Mouse (Mus musculus): ENCODE results near the gene Cyp11a1. TPM values are rescaled to one million over a fixed set of nuclear protein-coding genes. Genes with fewer than 3 reads are reported as not detected.

Gene Cyp11a1
- polyA plus RNA-seq, 1 experiment from 2014 or later, result 7.8 TPM

- H3K27ac ChIP-seq (ENCODE audit: low read depth, low read length), result no peak overlapping the region
- H3K27me3 ChIP-seq (replicated peaks; ENCODE audit: control insufficient read depth, insufficient read depth, low read length), result no peaks in the 10 kb centered on the region; the same call in 1 of the 2 replicates
- no peak for TF ChIP-seq CTCF (IDR thresholded peaks at IDR 0.05; ENCODE audit: low read depth)
- H3K9ac ChIP-seq (ENCODE audit: low read depth, low read length), result no peak overlapping the region
- no peak overlapping the region for H3K4me3 ChIP-seq (ENCODE audit: low read depth, low read length)
- ATAC-seq, result no peak
- no peaks in the 10 kb centered on the region for H3K4me1 ChIP-seq (replicated peaks; ENCODE audit: control insufficient read depth, insufficient read depth, low read length)
- 74% methylated on average over 2 of the region's 2 CpGs for WGBS
- no peak overlapping the region for H3K4me2 ChIP-seq (replicated peaks; ENCODE audit: low read depth)
- H3K9me3 ChIP-seq (ENCODE audit: control insufficient read depth), result no peaks in the 10 kb centered on the region
- no peaks in the 10 kb centered on the region for H3K36me3 ChIP-seq (ENCODE audit: control insufficient read depth, insufficient read depth)
Observed at GRCm38 (mm10) chr9:58035519-58035918, 29.3 kb downstream of the Cyp11a1 start.

- TF ChIP-seq CTCF (IDR thresholded peaks at IDR 0.05; ENCODE audit: low read depth), result no peak
- WGBS, result 57% methylated on average over 7 of the region's 7 CpGs
- H3K4me3 ChIP-seq (ENCODE audit: low read depth, low read length), result no peak overlapping the region
- no peaks in the 10 kb centered on the region for H3K9me3 ChIP-seq (ENCODE audit: control insufficient read depth)
- ATAC-seq, result no peak
- no peaks in the 10 kb centered on the region; the same call in 1 of the 2 replicates for H3K27me3 ChIP-seq (replicated peaks; ENCODE audit: control insufficient read depth, insufficient read depth, low read length)
- H3K36me3 ChIP-seq (ENCODE audit: control insufficient read depth, insufficient read depth), result no peaks in the 10 kb centered on the region
- H3K4me1 ChIP-seq (replicated peaks; ENCODE audit: control insufficient read depth, insufficient read depth, low read length), result no peaks in the 10 kb centered on the region
- no peak overlapping the region for H3K27ac ChIP-seq (ENCODE audit: low read depth, low read length)
- H3K4me2 ChIP-seq (replicated peaks; ENCODE audit: low read depth), result no peak overlapping the region
- no peak overlapping the region for H3K9ac ChIP-seq (ENCODE audit: low read depth, low read length)
Observed at GRCm38 (mm10) chr9:58035951-58036698, 29.9 kb downstream of the Cyp11a1 start.

- TF ChIP-seq CTCF (IDR thresholded peaks at IDR 0.05; ENCODE audit: low read depth), result no peak
- Histone ChIP-seq H3K4me2 (replicated peaks; ENCODE audit: low read depth) (no peak overlapping the region), H3K4me3 (ENCODE audit: low read depth, low read length) (no peak overlapping the region), H3K4me1 (replicated peaks; ENCODE audit: control insufficient read depth, insufficient read depth, low read length) (no peaks in the 10 kb centered on the region), H3K9me3 (ENCODE audit: control insufficient read depth) (no peaks in the 10 kb centered on the region), H3K9ac (ENCODE audit: low read depth, low read length) (no peak overlapping the region), H3K27ac (ENCODE audit: low read depth, low read length) (no peak overlapping the region), H3K27me3 (replicated peaks; ENCODE audit: control insufficient read depth, insufficient read depth, low read length) (no peaks in the 10 kb centered on the region; the same call in 1 of the 2 replicates), H3K36me3 (ENCODE audit: control insufficient read depth, insufficient read depth) (no peaks in the 10 kb centered on the region)
- no peak for ATAC-seq
- 80% methylated on average over 4 of the region's 4 CpGs for WGBS
Observed at GRCm38 (mm10) chr9:58036961-58037360, 30.8 kb downstream of the Cyp11a1 start.

GRCm38 (mm10) chr9:58038500-58039168 lies 32.4 kb downstream of the Cyp11a1 start:
- 39% methylated on average over 19 of the region's 19 CpGs for WGBS
- Histone ChIP-seq H3K27me3 (replicated peaks; ENCODE audit: control insufficient read depth, insufficient read depth, low read length) (no peaks in the 10 kb centered on the region; the same call in 1 of the 2 replicates), H3K9me3 (ENCODE audit: control insufficient read depth) (no peaks in the 10 kb centered on the region), H3K4me1 (replicated peaks; ENCODE audit: control insufficient read depth, insufficient read depth, low read length) (no peaks in the 10 kb centered on the region), H3K4me2 (replicated peaks; ENCODE audit: low read depth) (no peak overlapping the region), H3K9ac (ENCODE audit: low read depth, low read length) (no peak overlapping the region), H3K4me3 (ENCODE audit: low read depth, low read length) (no peak overlapping the region), H3K36me3 (ENCODE audit: control insufficient read depth, insufficient read depth) (no peaks in the 10 kb centered on the region), H3K27ac (ENCODE audit: low read depth, low read length) (no peak overlapping the region)
- peak; percentile 97 for TF ChIP-seq CTCF (IDR thresholded peaks at IDR 0.05; ENCODE audit: low read depth)
- ATAC-seq, result peak; percentile 22; the same call in 1 of the 2 replicates

- no peak for ATAC-seq
- H3K9me3 ChIP-seq (ENCODE audit: control insufficient read depth), result no peaks in the 10 kb centered on the region
- H3K27ac ChIP-seq (ENCODE audit: low read depth, low read length), result no peak overlapping the region
- H3K9ac ChIP-seq (ENCODE audit: low read depth, low read length), result no peak overlapping the region
- H3K4me2 ChIP-seq (replicated peaks; ENCODE audit: low read depth), result no peak overlapping the region
- no peaks in the 10 kb centered on the region; the same call in 1 of the 2 replicates for H3K27me3 ChIP-seq (replicated peaks; ENCODE audit: control insufficient read depth, insufficient read depth, low read length)
- no peaks in the 10 kb centered on the region for H3K4me1 ChIP-seq (replicated peaks; ENCODE audit: control insufficient read depth, insufficient read depth, low read length)
- no peak overlapping the region for H3K4me3 ChIP-seq (ENCODE audit: low read depth, low read length)
- no peaks in the 10 kb centered on the region for H3K36me3 ChIP-seq (ENCODE audit: control insufficient read depth, insufficient read depth)
- TF ChIP-seq CTCF (IDR thresholded peaks at IDR 0.05; ENCODE audit: low read depth), result no peak
- WGBS, result 53% methylated on average over 4 of the region's 4 CpGs
Observed at GRCm38 (mm10) chr9:58040977-58041376, 34.8 kb downstream of the Cyp11a1 start.

GRCm38 (mm10) chr9:58042391-58042790 lies 36.2 kb downstream of the Cyp11a1 start:
- no peaks in the 10 kb centered on the region; the same call in 1 of the 2 replicates for H3K27me3 ChIP-seq (replicated peaks; ENCODE audit: control insufficient read depth, insufficient read depth, low read length)
- no peak for TF ChIP-seq CTCF (IDR thresholded peaks at IDR 0.05; ENCODE audit: low read depth)
- ATAC-seq, result no peak
- no peaks in the 10 kb centered on the region for H3K4me1 ChIP-seq (replicated peaks; ENCODE audit: control insufficient read depth, insufficient read depth, low read length)
- H3K36me3 ChIP-seq (ENCODE audit: control insufficient read depth, insufficient read depth), result no peaks in the 10 kb centered on the region
- no peak overlapping the region for H3K27ac ChIP-seq (ENCODE audit: low read depth, low read length)
- no peak overlapping the region for H3K4me2 ChIP-seq (replicated peaks; ENCODE audit: low read depth)
- no peak overlapping the region for H3K4me3 ChIP-seq (ENCODE audit: low read depth, low read length)
- no peaks in the 10 kb centered on the region for H3K9me3 ChIP-seq (ENCODE audit: control insufficient read depth)
- no peak overlapping the region for H3K9ac ChIP-seq (ENCODE audit: low read depth, low read length)
- 34% methylated on average over 10 of the region's 10 CpGs for WGBS

Data from intestine, postnatal 0 days (tissue).